ENCODE assay signal across 9 mouse cellular contexts in genomic region chr2:58055383-58055782, GRCm38 (mm10). TPM values are rescaled to one million over a fixed set of nuclear protein-coding genes. Genes with fewer than 3 reads are reported as not detected.
DNase-seq lines count a peak whose midpoint lies in the region; ATAC-seq and TF ChIP-seq lines count a peak whose summit lies in the region.
"Had no signal": no experiment of that assay in that cellular context is flagged by ENCODE, and none has a peak within 500 bp of the region (broad histone marks: within the 10 kb centered on the region; RNA-seq: fewer than 3 reads in every experiment).

No protein-coding gene starts in this region.

- no peak for TF ChIP-seq POLR2A in brain, embryonic 14.5 days (IDR thresholded peaks at IDR 0.05; ENCODE audit: borderline replicate concordance, extremely low read depth, insufficient read depth, insufficient read length, poor library complexity, severe bottlenecking)

- TF ChIP-seq CTCF in brain, embryonic 14.5 days (IDR thresholded peaks at IDR 0.05; ENCODE audit: borderline replicate concordance, extremely low read depth, insufficient read depth, insufficient read length), result peak; percentile 78

- H3K9ac ChIP-seq in forebrain, embryonic 11.5 days (ENCODE audit: low read length), result no peak overlapping the region
- no peak overlapping the region for H3K9ac ChIP-seq in neural tube, embryonic 11.5 days (ENCODE audit: low read length)

- ATAC-seq in forebrain, embryonic 11.5 days (replicated peaks; ENCODE audit: low FRiP score), result peak; percentile 68
- ATAC-seq in inflammation-experienced regulatory T-cells, adult 6 months, result peak; percentile 88
- peak; percentile 69 for ATAC-seq in neural tube, embryonic 11.5 days (ENCODE audit: insufficient read depth, low FRiP score, low TSS enrichment)

- no peaks in the 10 kb centered on the region for H3K9me3 ChIP-seq in forebrain, embryonic 11.5 days (ENCODE audit: control insufficient read depth, low read length)
- H3K9me3 ChIP-seq in neural tube, embryonic 11.5 days (ENCODE audit: control insufficient read depth, low read length), result no peaks in the 10 kb centered on the region

- intact Hi-C loops in left cerebral cortex, postnatal 25 days (cut with DNase I), result loop anchor here (5.0 kb wide), 2 partner anchors 122 to 402 kb away; no protein-coding TSS in a partner anchor

- H3K4me2 ChIP-seq in forebrain, embryonic 11.5 days (ENCODE audit: low read depth, low read length, severe bottlenecking), result no peak overlapping the region
- H3K4me2 ChIP-seq in neural tube, embryonic 11.5 days (ENCODE audit: low read depth), result no peak overlapping the region

- H3K36me3 ChIP-seq in forebrain, embryonic 11.5 days (ENCODE audit: control insufficient read depth, insufficient read depth, low read length), result no peaks in the 10 kb centered on the region
- no peaks in the 10 kb centered on the region for H3K36me3 ChIP-seq in neural tube, embryonic 11.5 days (ENCODE audit: control insufficient read depth, insufficient read depth, low read length)

- H3K4me1 ChIP-seq in forebrain, embryonic 11.5 days (replicated peaks; ENCODE audit: control insufficient read depth, insufficient read depth, low read length), result peaks cover 5% of the 10 kb centered on the region; the same call in 1 of the 2 replicates
- H3K4me1 ChIP-seq in neural tube, embryonic 11.5 days (ENCODE audit: control insufficient read depth, insufficient read depth, low read length), result no peaks in the 10 kb centered on the region

- no peak overlapping the region for H3K4me3 ChIP-seq in forebrain, embryonic 11.5 days (ENCODE audit: low read depth, low read length)
- H3K4me3 ChIP-seq in neural tube, embryonic 11.5 days (ENCODE audit: low read depth, low read length), result no peak overlapping the region
- H3K4me3 ChIP-seq: erythroblast, embryonic 14.5 days had no signal

- no peak overlapping the region for H3K27ac ChIP-seq in forebrain, embryonic 11.5 days (ENCODE audit: low read depth, low read length)
- H3K27ac ChIP-seq in neural tube, embryonic 11.5 days (ENCODE audit: low read depth, low read length), result no peak overlapping the region

- peak; percentile 72 for DNase-seq in right cerebral cortex, adult 18-20 months
- no peak for DNase-seq in right cerebral cortex, postnatal 25 days
- DNase-seq in brain, embryonic 14.5 days (ENCODE audit: low read depth), result peak; percentile 80
- DNase-seq in forebrain, embryonic 11.5 days (ENCODE audit: low spot score), result peak; percentile 68
- DNase-seq in left cerebral cortex, postnatal 25 days (ENCODE audit: low spot score in 2 of 2), result peak; percentile 60 to 78
- DNase-seq in neural tube, embryonic 11.5 days (ENCODE audit: low spot score), result peak; percentile 68
- DNase-seq in testis, postnatal 14 days (ENCODE audit: low spot score), result peak; percentile 8

- H3K27me3 ChIP-seq in forebrain, embryonic 11.5 days (ENCODE audit: control insufficient read depth, insufficient read depth, low read length), result no peaks in the 10 kb centered on the region
- no peaks in the 10 kb centered on the region for H3K27me3 ChIP-seq in neural tube, embryonic 11.5 days (ENCODE audit: control insufficient read depth, insufficient read depth, low read length)

RNA-seq across cellular contexts. Expression of gene Ermn, which starts 2.7 kb away (rescaled TPM):
- 0.52 and 0.86 TPM in 2 replicates for polyA plus RNA-seq in brain, embryonic 14.5 days (2012; rRNA removed)
- 2.4 and 2.9 TPM in 2 replicates for polyA plus RNA-seq in forebrain, embryonic 11.5 days (2014; fragmentation: Nextera tagmentation; extraction: Ambion mirVana)
- 1 to 10 TPM in 1 of 3 experiments, under 1 TPM in 1, not detected in 1; 0.15 to 5.8 TPM for polyA plus RNA-seq in inflammation-experienced regulatory T-cells, adult 6 months (2017; shearing (Covaris generic))
- total RNA-seq in left cerebral cortex, postnatal 25 days (2021), result 10 to 100 TPM; 14.9 to 17.6 TPM
- polyA plus RNA-seq in neural tube, embryonic 11.5 days (2014; fragmentation: Nextera tagmentation; extraction: Ambion mirVana), result not detected in 2 replicates
- polyA plus RNA-seq: erythroblast, embryonic 14.5 days had no signal

RNA-seq across cellular contexts. Expression of gene Galnt5, which starts 57.7 kb away (rescaled TPM):
- polyA plus RNA-seq in brain, embryonic 14.5 days (2012; rRNA removed), result 0.03 and 0.19 TPM in 2 replicates
- 0.07 and 0.43 TPM in 2 replicates for polyA plus RNA-seq in forebrain, embryonic 11.5 days (2014; fragmentation: Nextera tagmentation; extraction: Ambion mirVana)
- polyA plus RNA-seq in inflammation-experienced regulatory T-cells, adult 6 months (2017; shearing (Covaris generic)), result not detected
- total RNA-seq in left cerebral cortex, postnatal 25 days (2021), result not detected
- 0.28 and 0.36 TPM in 2 replicates for polyA plus RNA-seq in neural tube, embryonic 11.5 days (2014; fragmentation: Nextera tagmentation; extraction: Ambion mirVana)
- polyA plus RNA-seq: erythroblast, embryonic 14.5 days had no signal
